Comparison of ENCODE assay signal across 10 mouse cellular contexts in the genomic region with DNA sequence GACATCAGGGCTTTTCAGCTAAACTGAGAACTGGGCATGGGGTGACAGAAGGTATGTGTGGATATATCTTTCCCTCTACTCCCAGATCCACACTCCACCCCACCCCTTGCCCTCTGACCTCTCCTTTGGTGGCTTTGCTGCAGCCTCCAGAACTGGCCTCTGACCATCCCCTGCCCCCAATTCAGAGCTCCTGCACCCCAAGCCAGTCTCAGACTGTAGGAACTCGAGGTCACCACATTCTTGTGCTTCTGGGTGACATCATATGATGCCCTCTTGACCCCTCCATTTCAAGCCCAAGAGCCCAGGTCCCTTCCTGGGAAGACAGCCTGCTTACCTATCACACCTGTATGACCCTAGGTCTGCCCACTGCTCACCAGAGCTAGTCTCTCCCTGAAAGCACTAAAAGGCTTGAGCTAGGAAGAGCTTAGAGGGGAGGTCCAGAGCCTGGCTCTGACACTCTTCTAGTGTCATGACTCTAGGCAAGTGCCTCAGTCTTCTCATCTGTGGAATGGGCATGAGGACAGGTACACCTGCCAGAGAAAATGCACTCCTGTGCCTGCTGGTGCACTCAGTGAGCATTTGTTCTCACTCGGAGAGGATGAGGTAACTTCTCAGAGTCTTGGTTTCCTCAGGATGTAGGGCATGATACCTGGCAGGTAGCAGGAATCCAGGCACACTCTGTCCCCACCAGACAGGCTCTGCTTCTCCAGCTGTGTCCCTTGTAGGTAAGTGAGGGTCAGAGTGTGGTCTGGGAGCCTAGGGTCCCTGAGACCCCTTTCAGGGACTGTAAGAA.
DNase-seq lines count a peak whose midpoint lies in the region.
"Had no signal": no experiment of that assay in that cellular context is flagged by ENCODE, and none has a peak within 500 bp of the region (broad histone marks: within the 10 kb centered on the region; RNA-seq: fewer than 3 reads in every experiment).

No protein-coding gene starts in this region.

- peak; percentile 15 to 53 for DNase-seq in adrenal gland, adult (ENCODE audit: inconsistent age in 2 of 2, low spot score in 1 of 2)
- DNase-seq in adrenal gland, postnatal 25 days: no peak
- DNase-seq in kidney, adult 8-10 months: peak; percentile 23 to 33
- no peak for DNase-seq in kidney, adult 11 months
- peak; percentile 42 for DNase-seq in testis, postnatal 10 days (ENCODE audit: low spot score)
- DNase-seq in testis, postnatal 14 days (ENCODE audit: low spot score): no peak
- DNase-seq in lung, postnatal 14 days: peak; percentile 25
- no peak for DNase-seq in layer of hippocampus, postnatal 36 days
- DNase-seq: cerebellum, postnatal 10 days; liver, embryonic 13.5 days had no signal

Comparison
In these comparisons a context has a peak if more than half of its experiments do, and no peak if none do; other contexts are left out.
1. DNase-seq: peak in adrenal gland, adult (2 of 2), kidney, adult 8-10 months (2 of 2), testis, postnatal 10 days (single experiment) and lung, postnatal 14 days (single experiment); none in adrenal gland, postnatal 25 days (single experiment), kidney, adult 11 months (single experiment), testis, postnatal 14 days (single experiment) and layer of hippocampus, postnatal 36 days (0 of 2).